Mouse (Mus musculus) adrenal gland, postnatal 14 days (tissue): ENCODE data around the gene Klf8. TPM values are rescaled to one million over a fixed set of nuclear protein-coding genes. Genes with fewer than 3 reads are reported as not detected.
"Not testable (repeated sequence)": the region's sequence is repeated elsewhere in the genome, so short reads cannot be mapped to it uniquely, and the experiment has no call there.

ENCODE experiments used
- DNase-seq: peaks from one replicate; pipeline ENCODE4 v3.0.0; 2021; ENCODE audit warnings: mixed read lengths
- long read RNA-seq, 2 experiments: library from polyadenylated mRNA; stranded (forward); transcript quantifications; one replicate each; pipeline ENCODE4 v2.0.0; 2021
- total RNA-seq: library from RNA; stranded (reverse); gene quantifications from 2 replicates; pipeline ENCODE4 v1.2.3, GENCODE M21; 2021

Gene Klf8
- 0.41 and 1.2 TPM in 2 replicates for total RNA-seq
- long read RNA-seq, experiment 1 = 0 reads
- long read RNA-seq, experiment 2 = 0 reads

DNA sequence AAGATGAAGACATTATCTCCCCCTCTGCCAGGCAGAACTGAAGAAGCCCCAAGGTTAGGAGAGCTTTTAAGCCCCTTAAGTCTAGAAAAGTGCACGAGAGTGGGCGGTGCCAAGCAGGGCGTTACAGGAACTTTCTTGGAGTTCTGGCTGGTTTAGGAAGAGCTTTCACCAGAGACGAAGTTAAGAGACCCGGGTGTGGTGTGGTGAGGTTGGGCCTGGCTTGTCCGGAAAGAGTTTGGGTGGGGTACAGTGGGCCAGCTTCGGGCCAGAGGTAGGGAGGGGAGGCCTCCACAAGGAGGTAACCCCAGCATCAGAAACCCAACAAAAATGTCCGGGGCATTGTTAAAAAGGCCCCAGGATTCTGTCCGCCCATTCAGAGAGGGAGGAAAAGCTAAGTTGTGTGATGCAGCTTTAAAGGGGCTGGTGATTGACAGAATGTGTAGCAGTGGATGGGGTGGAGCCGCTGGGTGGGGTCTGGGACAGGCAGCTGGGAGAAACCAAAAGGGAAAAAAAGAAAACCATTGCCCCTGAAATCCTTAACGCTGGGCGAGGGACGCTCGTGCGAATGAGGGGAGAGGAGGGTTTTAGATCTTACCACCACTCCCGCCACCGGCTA lies at the start of gene Klf8:
TSS of gene Klf8 (plus strand) at position 163 of the 616 bp plus-strand sequence.
- no peak for DNase-seq

GRCm38 (mm10) chrX:153199185-153199584 lies 38.1 kb upstream of the Klf8 start:
- DNase-seq = peak; percentile 17

DNA sequence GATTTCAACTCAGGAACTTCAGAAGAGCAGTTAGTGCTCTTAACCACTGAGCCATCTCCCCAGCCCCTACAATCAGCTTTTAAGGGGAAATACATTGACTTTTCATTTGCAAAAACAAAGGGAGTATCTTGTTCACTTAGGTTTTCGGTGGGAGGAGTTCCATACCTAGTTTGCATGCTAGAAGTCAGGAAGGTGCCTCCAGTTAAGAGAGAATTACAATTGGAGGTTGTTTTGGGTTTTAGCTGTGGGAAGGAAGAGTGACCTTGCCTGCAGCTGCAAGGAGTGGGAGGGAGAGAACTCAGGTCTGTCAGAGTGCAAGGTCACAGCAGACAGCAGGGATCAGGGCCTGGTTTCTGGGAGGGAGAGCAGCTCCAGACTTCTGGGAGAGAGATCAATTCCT lies 26.2 kb upstream of the Klf8 start:
- no peak for DNase-seq

- no peak for DNase-seq
Measured at GRCm38 (mm10) chrX:153231240-153231639, 6.0 kb upstream of the Klf8 start.

GRCm38 (mm10) chrX:153233255-153233654 lies 4.0 kb upstream of the Klf8 start:
- DNase-seq = no peak

- peak; percentile 21 for DNase-seq
Measured at GRCm38 (mm10) chrX:153237920-153238504, 746 bp downstream of the Klf8 start.

- DNase-seq = no peak
Measured at GRCm38 (mm10) chrX:153254256-153254655, 17.0 kb downstream of the Klf8 start.

- no peak for DNase-seq
Measured at GRCm38 (mm10) chrX:153255504-153255903, 18.2 kb downstream of the Klf8 start.

DNA sequence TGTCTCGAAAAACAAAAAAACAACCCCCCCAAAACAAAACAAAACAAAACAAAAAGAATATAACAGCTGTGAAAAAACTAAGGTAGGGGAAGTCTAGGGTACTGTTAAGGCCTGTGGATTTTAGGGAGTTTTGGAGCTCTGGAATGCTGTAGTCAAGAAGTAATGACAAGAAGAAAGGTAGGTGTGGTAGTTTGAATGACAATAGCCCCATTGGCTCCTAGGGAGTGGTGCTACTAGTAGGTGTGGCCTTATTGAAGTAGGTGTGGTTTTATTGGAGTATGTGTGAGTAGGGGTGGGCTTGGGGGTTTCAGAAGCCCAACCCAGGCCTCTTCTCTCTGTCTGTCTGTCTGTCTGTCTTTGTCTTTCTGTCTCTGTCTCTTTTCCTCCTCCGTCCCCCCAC lies 44.9 kb downstream of the Klf8 start:
- no peak for DNase-seq

DNA sequence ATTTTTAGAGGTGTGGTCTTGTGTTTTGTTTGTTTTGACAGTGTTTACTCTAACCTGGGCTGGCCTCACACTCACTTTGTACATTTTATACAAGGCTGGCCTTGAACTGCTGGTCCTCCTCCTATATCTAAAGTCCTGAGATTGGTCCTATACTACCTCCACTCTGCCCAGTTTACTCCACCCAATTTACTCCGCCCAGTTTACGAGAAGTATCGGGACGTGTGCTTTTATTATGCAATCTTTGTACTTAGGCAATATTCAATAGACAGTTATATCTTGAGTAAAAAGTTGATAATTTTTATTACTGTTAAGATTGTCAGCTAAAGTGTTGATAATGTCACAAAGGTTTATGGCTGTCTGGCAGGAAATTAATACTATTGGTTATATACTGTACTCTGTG lies 74.1 kb downstream of the Klf8 start:
- DNase-seq = no peak

GRCm38 (mm10) chrX:153323105-153323504 lies 85.8 kb downstream of the Klf8 start:
- DNase-seq = no peak

GRCm38 (mm10) chrX:153334140-153334539 lies 96.9 kb downstream of the Klf8 start:
- DNase-seq = not testable (repeated sequence)

DNA sequence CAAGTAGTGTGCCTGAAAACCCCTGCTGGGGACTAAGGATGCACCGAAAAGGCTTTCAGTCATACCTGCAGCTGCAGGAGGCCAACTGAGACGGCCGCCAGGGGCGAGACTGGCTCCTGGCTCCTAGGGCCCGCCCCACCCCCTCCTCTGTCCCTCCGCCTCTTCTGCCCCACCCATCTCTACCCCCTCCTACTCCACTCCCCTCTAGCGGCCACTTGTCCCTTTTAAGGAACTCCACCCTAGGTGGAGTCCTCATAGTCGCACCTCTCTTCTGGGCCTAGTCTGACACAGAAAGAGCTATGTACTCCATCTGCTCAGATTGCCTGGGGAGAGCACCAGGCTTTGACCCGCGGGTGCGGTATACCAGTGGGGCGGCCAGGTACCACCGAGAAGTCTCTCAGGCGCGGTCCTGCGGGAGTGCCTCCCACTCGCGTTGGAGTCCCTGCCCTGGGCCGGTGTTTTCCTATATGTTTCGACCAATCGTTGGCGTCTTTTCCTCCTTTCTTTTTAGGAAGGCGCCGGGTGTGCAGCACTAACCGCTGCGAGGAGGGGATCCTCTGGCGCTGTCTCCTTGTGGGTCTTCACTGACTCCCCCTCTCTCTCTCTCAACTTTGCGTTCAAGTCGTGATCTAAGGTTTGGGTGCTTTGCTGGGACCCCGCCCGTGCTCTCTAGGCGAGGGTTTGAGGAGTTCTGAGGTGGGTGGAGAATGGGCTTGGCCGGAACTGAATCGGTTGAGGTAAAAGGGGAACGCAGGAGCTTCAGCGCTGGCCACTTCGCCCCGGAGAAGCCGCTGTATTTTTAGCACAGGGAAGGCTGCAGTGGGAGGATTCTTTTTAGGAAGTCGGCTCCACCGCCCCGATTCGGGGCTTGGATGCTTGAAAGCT lies 122.3 kb downstream of the Klf8 start:
- DNase-seq = peak; percentile 43

DNA sequence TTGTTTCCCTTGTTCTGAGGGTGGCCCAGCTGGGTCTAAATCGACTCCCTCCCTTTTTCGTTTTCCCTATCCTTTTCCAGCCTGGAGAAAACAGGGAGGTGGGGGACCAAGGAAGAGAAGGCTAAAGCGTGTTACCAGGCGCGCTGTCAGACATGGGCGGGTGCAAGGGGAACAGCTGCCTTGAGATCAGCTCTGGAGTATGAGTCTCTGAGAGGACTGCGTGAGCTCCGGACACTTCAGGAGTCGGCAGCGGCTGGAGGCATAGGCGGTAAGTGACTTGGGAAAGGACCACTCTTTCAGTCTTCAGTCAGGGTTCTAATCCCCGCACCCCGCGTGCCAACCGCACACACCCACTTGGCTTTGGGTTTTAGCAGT lies 122.9 kb downstream of the Klf8 start:
- DNase-seq = peak; percentile 6

DNA sequence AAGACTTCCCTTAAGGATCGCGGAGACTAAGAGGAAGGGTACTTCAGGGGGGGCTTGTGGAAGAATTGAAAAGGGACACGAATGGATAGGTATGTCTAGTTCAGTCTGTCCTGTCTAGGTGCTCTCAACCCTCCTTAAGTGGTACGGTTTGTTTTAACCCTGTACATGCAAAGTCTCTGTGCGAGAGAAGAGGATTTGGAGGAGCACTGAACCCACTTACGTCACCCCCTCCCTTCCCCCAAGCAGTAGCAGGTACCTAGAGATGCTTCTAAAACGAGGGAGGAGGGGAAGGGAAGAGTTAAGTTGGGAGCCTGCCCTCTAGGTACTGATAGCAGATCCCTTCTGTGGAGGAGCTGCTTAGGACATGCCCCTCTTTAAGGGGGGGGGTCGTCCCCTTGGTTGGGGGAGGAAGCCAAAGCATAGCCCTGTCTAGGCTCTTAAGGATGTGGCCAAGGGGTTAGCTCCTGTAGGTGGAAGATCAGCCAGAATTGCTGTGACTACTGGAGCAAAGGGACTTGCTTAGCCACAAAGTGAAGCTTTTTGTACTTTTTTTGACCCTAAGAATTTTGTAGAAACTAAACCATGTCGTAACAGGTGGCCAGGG lies 123.5 kb downstream of the Klf8 start:
- DNase-seq = no peak

DNA sequence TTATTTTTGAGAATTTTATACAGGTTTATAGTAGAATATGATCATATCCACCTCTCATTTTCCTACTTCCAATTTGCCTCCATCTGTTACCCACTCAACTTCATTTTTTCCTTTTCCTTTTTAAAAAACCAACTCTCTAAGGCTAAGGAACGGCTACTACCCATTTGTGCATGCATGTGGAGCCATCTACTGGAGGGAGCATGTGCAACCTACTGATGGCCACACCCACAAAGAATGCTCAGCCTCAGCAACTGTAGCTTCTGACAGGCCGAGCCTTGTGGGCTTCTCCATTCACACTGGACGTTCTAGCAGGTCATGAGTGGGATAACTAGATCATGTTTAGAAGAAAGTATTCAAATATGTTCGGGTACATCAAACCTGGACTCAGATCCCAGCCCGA lies 129.5 kb downstream of the Klf8 start:
- DNase-seq = peak; percentile 48

- DNase-seq = peak; percentile 6
Measured at GRCm38 (mm10) chrX:153369780-153370179, 132.5 kb downstream of the Klf8 start.

GRCm38 (mm10) chrX:153375105-153375504 lies 137.8 kb downstream of the Klf8 start:
- no peak for DNase-seq

- no peak for DNase-seq
Measured at GRCm38 (mm10) chrX:153381753-153382152, 144.5 kb downstream of the Klf8 start.

DNA sequence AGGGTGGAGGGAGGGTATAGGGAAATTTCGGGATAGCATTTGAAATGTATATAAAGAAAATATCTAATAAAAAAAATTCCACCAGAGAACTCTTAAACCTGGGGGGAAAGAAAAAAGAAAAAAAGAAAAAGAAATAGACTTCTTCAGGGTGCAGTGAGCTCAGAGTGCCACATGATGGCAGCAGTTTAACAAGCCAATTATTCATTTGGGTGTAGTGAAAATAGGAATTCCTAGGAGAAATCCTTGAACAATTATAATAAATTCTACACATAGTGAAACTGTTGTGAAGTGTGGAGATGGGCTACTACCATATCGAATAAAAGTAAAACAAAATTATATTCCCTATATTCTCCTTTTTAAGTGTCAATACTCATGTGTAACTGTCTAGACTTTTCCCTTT lies 152.0 kb downstream of the Klf8 start:
- peak; percentile 16 for DNase-seq

GRCm38 (mm10) chrX:153417067-153417466 lies 179.8 kb downstream of the Klf8 start:
- no peak for DNase-seq

DNA sequence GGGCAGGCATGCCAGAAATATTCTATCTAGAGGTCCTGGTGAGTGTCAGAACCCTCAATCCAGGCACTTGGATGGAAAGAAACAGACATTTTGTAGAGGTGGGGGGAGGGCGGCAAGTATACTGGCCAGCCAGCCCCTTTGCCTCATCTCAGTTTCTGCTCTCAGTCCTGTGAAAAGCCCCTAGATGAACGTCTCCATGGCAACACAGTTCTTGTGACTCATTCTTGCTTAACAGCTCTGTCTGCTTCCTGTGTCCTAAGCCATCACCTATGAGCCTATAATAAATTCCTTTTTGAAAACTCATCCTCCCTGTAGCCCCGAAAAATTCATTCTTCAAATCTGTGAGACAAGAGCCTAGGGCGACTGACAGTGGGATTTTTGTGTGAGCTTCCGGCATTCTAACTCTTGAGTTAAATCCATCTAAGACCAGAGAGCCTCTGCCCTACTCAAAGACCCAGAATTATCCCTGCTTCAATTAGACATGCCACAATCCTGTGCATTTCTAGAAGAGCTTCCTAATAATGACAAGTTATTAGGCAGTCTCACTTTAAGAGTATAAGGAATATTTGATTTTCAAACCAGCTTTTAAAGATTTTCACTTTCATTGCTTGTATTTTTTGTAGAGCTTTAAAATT lies 196.5 kb downstream of the Klf8 start:
- no peak for DNase-seq
